Mouse (Mus musculus): ENCODE measurements at regions not wholly inside any gene's neighbourhood (a gene's known extent, or its start where the extent isn't known, plus 50 kb on each side); places are given as distances from the start of the nearest gene placed in this dataset.
"Not testable (repeated sequence)": the region's sequence is repeated elsewhere in the genome, so short reads cannot be mapped to it uniquely, and the experiment has no call there.

DNA sequence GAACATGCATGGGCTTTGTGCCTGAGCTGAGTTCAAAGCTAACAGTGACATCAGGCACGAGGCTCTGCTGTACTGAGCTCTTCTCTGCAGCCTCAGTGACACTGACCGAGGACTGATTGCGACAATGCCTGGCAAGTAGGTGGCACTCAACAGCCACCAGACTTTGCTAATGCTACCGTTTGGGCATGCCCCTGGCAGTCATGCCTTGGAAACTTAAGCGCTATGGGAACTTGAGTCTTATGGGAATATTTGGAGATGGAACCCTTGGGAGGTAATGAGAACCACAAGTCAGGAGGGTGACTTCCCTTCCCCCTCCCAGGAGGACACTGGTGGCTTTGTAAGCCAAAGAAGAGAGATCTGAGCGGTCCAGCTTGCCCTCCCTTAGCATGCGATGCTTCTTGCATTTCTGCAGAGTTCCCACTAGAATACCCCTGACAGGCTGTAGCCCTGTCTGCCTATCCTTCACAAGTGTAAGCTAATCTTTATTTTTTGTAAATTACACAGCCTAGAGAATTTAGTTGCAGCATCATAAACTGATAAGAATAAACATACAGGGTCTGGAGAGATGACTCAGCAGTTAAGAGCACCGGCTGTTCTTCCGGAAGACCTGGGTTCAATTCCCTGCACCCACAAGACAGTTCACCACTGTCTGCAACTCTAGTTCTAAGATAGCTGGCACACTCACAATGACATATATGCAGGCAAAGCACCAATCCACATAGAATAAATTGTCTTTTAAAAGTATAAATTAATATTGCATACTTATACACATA lies 86.4 kb upstream of the Commd3 start:
- ATAC-seq = peak; percentile 40; the same call in 1 of the 2 replicates

DNA sequence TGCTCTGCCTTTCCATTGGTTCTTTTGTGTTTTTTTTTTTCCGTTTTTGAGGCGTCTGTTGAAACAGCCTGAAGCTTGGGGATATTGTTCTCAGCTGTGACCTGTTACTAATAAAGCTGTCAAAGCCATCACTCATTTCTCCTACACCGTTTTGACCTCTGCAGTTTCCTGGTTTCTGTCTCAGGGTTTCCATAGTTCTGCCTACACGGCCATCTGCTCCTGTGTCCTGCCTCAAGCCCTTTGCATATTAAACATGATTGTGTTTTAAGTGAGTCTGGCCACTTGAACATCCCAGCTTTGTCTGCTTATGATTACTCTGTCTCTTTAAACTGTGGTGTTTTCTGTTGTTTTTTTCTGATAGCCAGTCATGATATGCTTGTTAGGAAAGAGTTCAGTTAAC lies 114.1 kb upstream of the Commd3 start:
- Histone ChIP-seq H3K4me1 (no peaks in the 10 kb centered on the region), H3K9ac (no peak overlapping the region), H3K27me3 (replicated peaks) (no peaks in the 10 kb centered on the region), H3K9me3 (replicated peaks) (no peaks in the 10 kb centered on the region), H3K36me3 (no peaks in the 10 kb centered on the region), H3K4me2 (no peak overlapping the region), H3K4me3 (no peak overlapping the region), H3K27ac (no peak overlapping the region)
- no peak for ATAC-seq
- 49% methylated on average over 4 of the region's 4 CpGs for WGBS (ENCODE audit: insufficient replicate concordance)

More for the DNA sequence above, 86.4 kb upstream of the Commd3 start:
- H3K4me1 ChIP-seq = peaks cover 14% of the 10 kb centered on the region
- H3K4me3 ChIP-seq = no peak overlapping the region
- no peaks in the 10 kb centered on the region for H3K36me3 ChIP-seq
- peak overlapping the region; percentile 39 for H3K4me2 ChIP-seq
- H3K27ac ChIP-seq = 0 out of 2 replicates have a peak overlapping the region, but pooled peaks have one; percentile 1
- no peaks in the 10 kb centered on the region for H3K27me3 ChIP-seq (replicated peaks)
- H3K9ac ChIP-seq = no peak overlapping the region
- no peaks in the 10 kb centered on the region for H3K9me3 ChIP-seq (replicated peaks)
- 26% methylated on average over 9 of the region's 9 CpGs for WGBS (ENCODE audit: insufficient replicate concordance)

DNA sequence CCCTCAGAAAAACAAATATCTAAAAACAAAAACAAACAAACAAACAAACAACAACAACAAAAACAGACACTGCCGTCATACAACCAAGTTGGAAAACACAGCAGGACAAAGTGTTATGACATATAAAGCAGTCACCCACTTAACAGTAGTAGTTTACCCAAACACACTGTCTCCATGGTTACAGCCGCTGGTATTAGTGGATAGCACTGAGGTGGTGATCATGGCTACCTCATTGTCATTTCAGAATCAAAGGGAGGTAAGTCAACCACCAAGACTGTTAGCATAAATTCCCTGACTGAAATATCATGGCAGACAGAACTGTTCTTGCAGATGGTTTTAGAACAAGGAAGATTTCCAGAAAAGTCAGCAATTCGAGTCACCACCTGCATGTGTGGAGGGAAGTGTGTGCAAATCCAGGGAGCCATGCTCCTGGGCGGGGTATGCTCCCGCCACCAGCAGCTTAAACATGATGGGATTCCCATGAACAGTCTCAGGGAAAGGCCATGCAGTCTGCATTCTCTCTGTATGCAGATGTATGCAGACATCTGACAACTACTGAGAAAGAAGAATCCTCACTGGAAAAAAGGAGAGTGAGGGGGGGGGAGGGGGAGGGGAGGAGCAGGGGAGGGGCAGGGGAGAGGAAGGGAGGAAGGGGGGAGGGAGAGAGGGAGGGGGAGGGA lies 124.1 kb upstream of the Commd3 start:
- H3K4me2 ChIP-seq = no peak overlapping the region
- no peak overlapping the region for H3K4me3 ChIP-seq
- ATAC-seq = no peak
- H3K9ac ChIP-seq = no peak overlapping the region
- H3K27ac ChIP-seq = no peak overlapping the region
- WGBS (ENCODE audit: insufficient replicate concordance) = 57% methylated on average over 5 of the region's 5 CpGs
- no peaks in the 10 kb centered on the region for H3K9me3 ChIP-seq (replicated peaks)
- H3K4me1 ChIP-seq = no peaks in the 10 kb centered on the region
- H3K27me3 ChIP-seq (replicated peaks) = no peaks in the 10 kb centered on the region
- H3K36me3 ChIP-seq = no peaks in the 10 kb centered on the region

GRCm38 (mm10) chr2:18524387-18524786 lies 131.8 kb upstream of the Dnajc1 start:
- Histone ChIP-seq H3K9me3 (replicated peaks) (no peaks in the 10 kb centered on the region), H3K9ac (no peak overlapping the region), H3K27me3 (replicated peaks) (no peaks in the 10 kb centered on the region), H3K36me3 (no peaks in the 10 kb centered on the region), H3K4me2 (no peak overlapping the region), H3K27ac (no peak overlapping the region), H3K4me1 (no peaks in the 10 kb centered on the region), H3K4me3 (no peak overlapping the region)
- WGBS (ENCODE audit: insufficient replicate concordance) = 64% methylated on average over 7 of the region's 7 CpGs
- ATAC-seq = no peak

DNA sequence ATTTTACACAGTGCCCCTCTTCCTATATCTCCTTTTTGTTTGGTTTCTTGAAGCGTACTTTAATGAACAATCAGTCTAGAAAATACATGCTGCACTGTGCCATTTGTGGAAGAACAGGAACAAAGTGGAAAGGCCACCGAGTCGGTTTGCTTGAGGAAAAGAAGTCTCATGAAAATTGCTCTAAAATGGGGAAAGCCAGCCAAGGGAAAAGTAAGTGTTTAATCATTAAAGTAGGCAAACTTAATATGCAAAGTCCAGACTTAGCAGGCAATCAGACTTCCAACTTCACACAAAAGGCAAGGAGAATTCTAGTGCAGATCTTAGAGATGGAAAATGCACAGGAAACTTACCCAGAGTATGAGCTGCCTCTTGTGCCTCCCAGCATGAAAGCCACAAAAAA lies 131.3 kb upstream of the Dnajc1 start:
- Histone ChIP-seq H3K4me3 (no peak overlapping the region), H3K27ac (no peak overlapping the region), H3K9me3 (replicated peaks) (no peaks in the 10 kb centered on the region), H3K27me3 (replicated peaks) (no peaks in the 10 kb centered on the region), H3K4me1 (no peaks in the 10 kb centered on the region), H3K36me3 (no peaks in the 10 kb centered on the region), H3K4me2 (no peak overlapping the region), H3K9ac (no peak overlapping the region)
- 71% methylated on average over 3 of the region's 3 CpGs for WGBS (ENCODE audit: insufficient replicate concordance)
- ATAC-seq = no peak

- Histone ChIP-seq H3K27ac (no peak overlapping the region), H3K4me1 (no peaks in the 10 kb centered on the region)
- ATAC-seq = no peak
These were observed 120.8 kb upstream of the Dnajc1 start for GRCm38 (mm10) chr2:18513435-18513834.

DNA sequence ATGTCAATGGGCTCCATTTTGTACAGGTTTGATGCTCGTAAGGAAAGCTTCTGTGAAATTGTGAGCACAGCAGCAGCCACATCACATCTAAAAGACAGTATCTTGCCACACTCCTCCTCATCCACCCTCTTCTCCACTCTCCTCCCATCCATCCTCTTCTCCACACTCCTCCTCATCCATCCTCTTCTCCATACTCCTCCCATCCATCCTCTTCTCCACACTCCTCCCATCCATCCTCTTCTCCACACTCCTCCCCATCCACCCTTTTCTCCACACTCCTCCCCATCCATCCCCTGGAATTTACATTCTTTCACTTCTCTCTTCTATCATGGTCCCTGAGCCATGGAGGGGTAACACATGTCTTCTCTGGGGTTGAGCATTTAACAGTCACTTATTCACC lies 116.7 kb upstream of the Dnajc1 start:
- Histone ChIP-seq H3K27ac (no peak overlapping the region), H3K9me3 (replicated peaks) (no peaks in the 10 kb centered on the region), H3K27me3 (replicated peaks) (no peaks in the 10 kb centered on the region), H3K4me3 (no peak overlapping the region), H3K36me3 (no peaks in the 10 kb centered on the region), H3K4me2 (no peak overlapping the region), H3K9ac (no peak overlapping the region), H3K4me1 (no peaks in the 10 kb centered on the region)
- ATAC-seq = no peak
- WGBS (ENCODE audit: insufficient replicate concordance) = 84% methylated on average over 1 of the region's 1 CpGs

More at GRCm38 (mm10) chr2:18513435-18513834, 120.8 kb upstream of the Dnajc1 start:
- H3K4me2 ChIP-seq = no peak overlapping the region
- H3K4me3 ChIP-seq = no peak overlapping the region
- no peak overlapping the region for H3K9ac ChIP-seq
- H3K36me3 ChIP-seq = no peaks in the 10 kb centered on the region
- H3K9me3 ChIP-seq (replicated peaks) = no peaks in the 10 kb centered on the region
- no peaks in the 10 kb centered on the region for H3K27me3 ChIP-seq (replicated peaks)

DNA sequence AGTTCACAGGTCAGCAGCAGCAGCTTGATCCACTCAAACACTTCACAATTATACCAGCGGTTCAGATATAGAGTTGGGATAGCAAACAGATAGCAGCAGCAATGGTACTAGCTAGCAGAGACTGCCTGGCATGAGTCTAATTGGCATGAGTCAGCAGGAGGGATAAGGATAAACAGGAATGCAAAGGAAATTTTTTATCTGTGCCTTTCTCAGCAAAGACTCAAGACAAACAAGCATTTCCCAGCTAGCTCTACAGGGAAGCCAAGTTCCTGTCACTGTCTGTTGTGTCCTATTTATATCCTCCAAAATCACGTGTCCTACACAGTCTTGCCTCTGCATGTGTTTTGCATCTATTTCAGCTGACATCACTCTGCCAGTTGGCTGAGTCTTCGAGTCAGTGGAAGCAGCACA lies 80.7 kb upstream of the Dnajc1 start:
- H3K27me3 ChIP-seq (replicated peaks) = no peaks in the 10 kb centered on the region
- no peaks in the 10 kb centered on the region for H3K36me3 ChIP-seq
- WGBS (ENCODE audit: insufficient replicate concordance) = 36% methylated on average over 3 of the region's 3 CpGs
- no peak overlapping the region for H3K4me3 ChIP-seq
- no peaks in the 10 kb centered on the region for H3K4me1 ChIP-seq
- no peak overlapping the region for H3K4me2 ChIP-seq
- H3K9ac ChIP-seq = no peak overlapping the region
- no peaks in the 10 kb centered on the region for H3K9me3 ChIP-seq (replicated peaks)
- no peak overlapping the region for H3K27ac ChIP-seq
- no peak for ATAC-seq

- H3K9ac ChIP-seq = no peak overlapping the region
- no peak overlapping the region for H3K4me3 ChIP-seq
- WGBS (ENCODE audit: insufficient replicate concordance) = 78% methylated on average over 4 of the region's 4 CpGs
- H3K4me1 ChIP-seq = no peaks in the 10 kb centered on the region
- H3K4me2 ChIP-seq = no peak overlapping the region
- H3K27ac ChIP-seq = no peak overlapping the region
- no peaks in the 10 kb centered on the region for H3K27me3 ChIP-seq (replicated peaks)
- no peaks in the 10 kb centered on the region for H3K36me3 ChIP-seq
- no peaks in the 10 kb centered on the region for H3K9me3 ChIP-seq (replicated peaks)
- no peak for ATAC-seq
These were observed 68.3 kb upstream of the Dnajc1 start for GRCm38 (mm10) chr2:18460901-18461300.

DNA sequence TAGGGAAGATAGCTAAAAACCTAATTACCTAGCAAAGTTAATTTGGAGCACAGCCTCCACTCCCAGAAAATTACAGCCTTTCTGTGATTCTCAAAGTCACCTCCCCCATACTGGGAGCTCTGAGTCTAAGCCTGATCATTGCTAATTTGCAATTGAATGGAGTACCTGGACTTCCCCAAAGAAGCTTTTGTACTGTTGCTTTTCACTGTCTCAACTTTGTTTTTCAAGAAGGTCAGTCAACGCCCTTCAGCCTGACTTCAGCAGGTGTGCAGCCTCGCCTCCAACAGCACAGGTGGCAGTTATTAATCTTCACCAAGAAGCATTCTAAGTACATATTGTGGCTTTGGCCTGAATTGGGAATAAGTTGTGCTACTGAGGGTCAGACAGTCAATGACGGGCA lies 67.7 kb upstream of the Dnajc1 start:
- not testable (repeated sequence) for H3K9me3 ChIP-seq (replicated peaks); H3K36me3 ChIP-seq; H3K4me3 ChIP-seq; H3K27ac ChIP-seq; H3K4me2 ChIP-seq; ATAC-seq; H3K4me1 ChIP-seq; H3K27me3 ChIP-seq (replicated peaks); H3K9ac ChIP-seq
- WGBS (ENCODE audit: insufficient replicate concordance) = 76% methylated on average over 3 of the region's 3 CpGs

- not testable (repeated sequence) for H3K4me2 ChIP-seq; ATAC-seq; H3K36me3 ChIP-seq; H3K27ac ChIP-seq; H3K9ac ChIP-seq; H3K4me1 ChIP-seq; H3K27me3 ChIP-seq (replicated peaks); H3K4me3 ChIP-seq; H3K9me3 ChIP-seq (replicated peaks)
- WGBS (ENCODE audit: insufficient replicate concordance) = 39% methylated on average over 2 of the region's 2 CpGs
These were observed 60.8 kb upstream of the Dnajc1 start for GRCm38 (mm10) chr2:18453426-18453825.

- no peak for ATAC-seq
- H3K9me3 ChIP-seq (replicated peaks) = no peaks in the 10 kb centered on the region
- no peak overlapping the region for H3K4me3 ChIP-seq
- no peaks in the 10 kb centered on the region for H3K27me3 ChIP-seq (replicated peaks)
- no peaks in the 10 kb centered on the region for H3K4me1 ChIP-seq
- 49% methylated on average over 1 of the region's 1 CpGs for WGBS (ENCODE audit: insufficient replicate concordance)
- H3K36me3 ChIP-seq = no peaks in the 10 kb centered on the region
- H3K27ac ChIP-seq = no peak overlapping the region
- H3K9ac ChIP-seq = no peak overlapping the region
- H3K4me2 ChIP-seq = no peak overlapping the region
These were observed 53.2 kb upstream of the Dnajc1 start for GRCm38 (mm10) chr2:18445809-18446208.

Data from liver, embryonic 12.5 days (tissue).